Mouse (Mus musculus): ENCODE measurements around the gene Il20ra. TPM values are rescaled to one million over a fixed set of nuclear protein-coding genes. Genes with fewer than 3 reads are reported as not detected.

Gene Il20ra
- total RNA-seq, 2 experiments from 2014 or later, result not detected

DNA sequence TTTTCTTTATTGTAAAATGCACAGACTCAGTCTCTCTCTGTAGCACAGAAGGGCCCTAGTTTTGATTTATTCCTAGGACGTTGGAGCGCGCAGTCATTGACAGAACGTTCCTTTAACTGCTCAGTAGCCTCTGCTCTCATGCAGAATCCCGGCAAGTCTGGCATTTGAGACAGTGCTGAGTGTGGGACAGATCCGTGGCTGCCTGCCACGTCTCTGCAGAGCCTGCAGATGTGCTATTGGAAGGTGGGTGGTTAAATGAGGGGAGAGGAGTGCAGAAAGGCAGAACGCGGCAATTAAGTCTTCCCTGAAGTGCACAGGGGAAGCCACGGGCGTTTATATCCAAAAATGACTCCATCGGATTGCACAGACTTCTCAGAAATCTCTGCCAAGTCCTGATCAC is 66.7 kb downstream of the Il20ra start:
- peak; percentile 10 for DNase-seq

DNA sequence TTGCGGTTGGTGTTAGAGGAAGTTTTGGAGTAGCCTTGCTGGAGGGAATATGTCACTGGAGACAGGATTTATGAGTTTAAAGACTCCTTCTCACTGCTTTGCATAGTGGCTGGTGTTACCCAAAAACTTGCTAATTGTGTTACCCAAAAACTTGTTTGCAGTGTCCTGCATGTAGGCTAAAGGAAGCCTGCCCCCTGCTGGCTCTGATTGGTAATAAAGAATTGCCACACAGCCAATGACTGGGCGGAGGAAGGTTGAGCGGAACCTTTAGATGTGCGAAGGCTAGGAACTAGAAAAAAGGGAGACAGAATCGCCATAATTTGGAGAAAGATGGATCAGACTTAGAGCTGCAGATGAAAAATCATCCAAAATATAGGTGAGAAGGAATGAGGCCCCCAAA is 69.0 kb downstream of the Il20ra start:
- DNase-seq, result peak; percentile 46

DNA sequence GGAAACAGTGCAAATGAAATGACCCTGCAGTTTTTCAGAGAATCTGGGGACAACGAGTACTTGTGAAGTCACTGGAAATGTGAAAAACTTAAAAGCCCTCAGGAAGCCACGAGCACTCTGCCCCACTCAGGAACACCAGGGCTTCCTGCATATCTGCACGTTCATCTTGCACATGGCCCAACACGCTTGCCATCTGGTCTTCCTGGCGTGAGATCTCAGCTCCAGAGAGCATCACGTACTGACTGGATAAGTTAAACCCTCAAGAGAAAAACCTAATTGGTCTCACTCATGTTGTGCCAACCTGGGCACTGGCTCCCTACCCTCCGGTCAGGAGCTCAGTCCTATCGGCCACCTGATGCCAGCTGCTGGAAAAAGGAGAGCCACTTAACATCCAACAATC is 82.6 kb downstream of the Il20ra start:
- DNase-seq, result no peak

DNA sequence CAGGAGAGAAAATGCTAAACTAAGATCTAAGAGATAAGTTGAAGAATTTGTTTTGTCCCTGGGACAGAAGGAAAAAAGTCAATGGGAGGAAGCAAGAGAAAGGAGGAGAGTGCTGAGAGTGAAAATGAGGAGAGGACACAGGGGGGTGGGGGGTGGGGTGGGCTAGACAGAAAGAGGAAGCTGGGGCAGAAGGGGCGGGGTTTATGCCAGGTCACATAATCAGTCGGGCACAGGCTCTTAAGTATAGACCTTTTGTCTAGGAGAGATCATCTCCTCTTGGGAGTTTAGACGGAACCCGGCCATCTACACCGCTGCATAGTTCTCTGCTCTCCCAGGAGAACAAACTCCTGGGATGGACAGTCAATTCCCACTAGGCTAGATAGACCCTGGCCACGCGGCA is 90.6 kb downstream of the Il20ra start:
- DNase-seq, result no peak

DNA sequence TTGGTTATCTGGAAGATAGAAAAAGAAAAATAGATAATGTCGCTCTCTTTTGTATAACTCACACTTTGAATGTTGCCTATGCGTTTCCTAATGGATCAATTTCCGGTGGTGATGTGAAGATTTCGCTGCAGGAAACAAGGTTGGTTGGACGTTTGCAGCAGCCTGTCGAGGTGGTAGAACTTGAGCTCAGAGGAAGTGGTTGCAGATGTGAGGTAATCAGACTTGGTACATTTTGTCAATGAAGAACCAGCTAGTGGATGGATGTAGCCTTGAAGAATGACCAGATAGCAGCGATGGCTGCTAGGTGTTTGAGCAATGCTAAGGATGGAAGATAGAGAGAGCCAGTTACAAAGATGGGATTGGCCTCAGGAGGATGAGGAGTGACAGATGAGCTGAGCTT is 92.4 kb downstream of the Il20ra start:
- DNase-seq, result no peak

Other genes starting within 250 kb of the Il20ra start
- 10 to 100 TPM; 31.6 to 32.1 TPM for gene Ifngr1, start 120.6 kb upstream of the Il20ra start, total RNA-seq (2021)
- not detected for gene Il22ra2, start 90.6 kb upstream of the Il20ra start, total RNA-seq (2021)
- gene Slc35d3, start 138.9 kb downstream of the Il20ra start, total RNA-seq (2021), result under 1 TPM in 1 of 2 experiments, not detected in 1; 0.18 TPM
- 10 to 100 TPM; 24.0 to 24.2 TPM for gene Pex7, start 195.1 kb downstream of the Il20ra start, total RNA-seq (2021)
- gene Map3k5, start 221.9 kb downstream of the Il20ra start, total RNA-seq (2021), result 10 to 100 TPM; 27.7 to 28.3 TPM